Mouse (Mus musculus): ENCODE measurements around the gene Tbcd. TPM values are rescaled to one million over a fixed set of nuclear protein-coding genes. Genes with fewer than 3 reads are reported as not detected.

The Tbcd gene
- total and polyA plus RNA-seq, 2 experiments from 2014 or later, result 57.1 to 102 TPM

DNA sequence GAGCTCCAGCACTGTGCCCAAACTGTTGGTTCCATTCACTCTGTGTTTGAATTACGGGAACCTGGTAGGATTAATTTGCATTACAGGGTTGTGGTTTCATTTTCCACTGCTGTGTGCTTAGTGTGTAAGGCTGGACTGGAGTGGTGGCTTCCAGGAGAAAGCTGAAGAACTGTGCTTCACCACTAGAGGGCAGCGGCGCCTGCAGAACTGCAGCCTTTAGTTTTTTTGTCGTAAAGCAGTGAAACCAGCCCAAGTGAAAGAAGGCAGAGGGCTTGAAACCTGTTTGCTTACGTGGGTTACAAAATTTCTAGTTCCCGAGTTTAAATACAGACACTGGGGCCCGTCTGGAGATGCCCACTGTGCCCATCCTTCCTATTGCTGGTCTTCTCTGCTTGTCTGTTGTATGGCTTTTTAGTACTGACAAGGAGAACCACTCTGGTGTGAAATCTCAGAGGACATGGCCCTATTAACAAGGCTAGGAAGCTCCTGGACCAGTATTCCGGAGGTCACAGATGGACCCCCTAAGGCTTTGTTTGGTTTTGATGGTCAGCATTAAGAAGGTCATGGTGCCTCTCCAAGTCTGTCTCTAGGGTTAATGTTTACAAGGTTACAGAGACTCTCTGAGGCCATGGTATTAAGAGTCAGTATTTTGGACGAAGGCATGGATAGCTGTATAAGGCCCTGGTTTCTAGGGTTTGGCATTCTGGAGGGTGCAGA is 24.1 kb downstream of the Tbcd start:
- H3K4me1 ChIP-seq (ENCODE audit: insufficient read depth, low read length), result no peaks in the 10 kb centered on the region
- peak; percentile 49; the same call in 1 of the 2 replicates for ATAC-seq
- no peak overlapping the region for H3K27ac ChIP-seq
- H3K4me2 ChIP-seq (ENCODE audit: low read depth, low read length), result no peak overlapping the region
- WGBS, result 27% methylated on average over 9 of the region's 9 CpGs
- H3K36me3 ChIP-seq (ENCODE audit: insufficient read depth, low read length), result peaks cover 4% of the 10 kb centered on the region; the same call in 1 of the 2 replicates
- no peaks in the 10 kb centered on the region for H3K27me3 ChIP-seq (ENCODE audit: insufficient read depth, low read length)
- H3K9me3 ChIP-seq (ENCODE audit: low read length), result no peaks in the 10 kb centered on the region
- H3K4me3 ChIP-seq (ENCODE audit: low read length), result no peak overlapping the region
- H3K9ac ChIP-seq (replicated peaks; ENCODE audit: low read length), result no peak overlapping the region
- DNase-seq (ENCODE audit: low spot score), result peak; percentile 89
- TF ChIP-seq CTCF (IDR thresholded peaks at IDR 0.05; ENCODE audit: low read depth), result peak; percentile 96

DNA sequence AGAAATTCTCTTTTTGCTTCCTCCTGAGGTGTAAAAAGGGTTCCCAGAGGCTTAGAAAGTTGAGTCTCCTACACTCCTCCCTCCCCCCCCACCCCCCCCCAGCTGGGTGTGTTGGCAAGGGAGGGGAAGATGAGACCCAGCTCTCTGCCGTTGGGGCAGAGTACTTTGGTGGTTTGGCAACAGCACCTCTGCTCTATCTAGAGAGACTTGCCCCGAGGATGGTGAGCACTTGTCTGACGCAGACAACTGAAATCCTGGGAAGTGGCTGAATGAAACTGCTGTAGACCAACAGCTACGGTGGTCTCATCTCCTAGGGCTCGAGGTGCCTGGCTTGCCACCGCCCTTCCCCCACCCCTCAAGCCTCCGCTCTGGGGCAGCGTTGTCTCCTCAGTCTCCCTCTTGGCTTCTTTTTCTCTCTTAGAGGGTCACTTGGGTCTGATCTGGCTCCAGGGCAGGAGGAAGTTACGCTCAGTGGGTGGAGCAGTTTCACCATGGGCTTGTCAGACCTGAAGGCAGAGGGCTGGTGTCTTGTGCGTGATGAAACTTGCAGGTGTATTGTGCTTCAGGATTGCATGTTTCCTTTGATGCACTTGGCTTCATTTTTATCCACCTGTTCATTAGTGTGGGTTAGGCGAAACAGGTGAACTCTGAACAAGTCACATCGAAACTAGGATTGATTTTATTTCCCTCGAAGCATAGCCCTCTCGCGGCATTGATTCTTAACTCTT is 27.9 kb downstream of the Tbcd start:
- H3K9ac ChIP-seq (replicated peaks; ENCODE audit: low read length), result no peak overlapping the region
- no peak overlapping the region for H3K27ac ChIP-seq
- H3K36me3 ChIP-seq (ENCODE audit: insufficient read depth, low read length), result peaks cover 12% of the 10 kb centered on the region; the same call in 1 of the 2 replicates
- no peak for TF ChIP-seq CTCF (IDR thresholded peaks at IDR 0.05; ENCODE audit: low read depth)
- DNase-seq (ENCODE audit: low spot score) (no peak), ATAC-seq (no peak)
- WGBS, result 91% methylated on average over 15 of the region's 15 CpGs
- H3K27me3 ChIP-seq (ENCODE audit: insufficient read depth, low read length), result no peaks in the 10 kb centered on the region
- H3K4me3 ChIP-seq (ENCODE audit: low read length), result no peak overlapping the region
- H3K9me3 ChIP-seq (ENCODE audit: low read length), result no peaks in the 10 kb centered on the region
- no peaks in the 10 kb centered on the region for H3K4me1 ChIP-seq (ENCODE audit: insufficient read depth, low read length)
- H3K4me2 ChIP-seq (ENCODE audit: low read depth, low read length), result no peak overlapping the region

DNA sequence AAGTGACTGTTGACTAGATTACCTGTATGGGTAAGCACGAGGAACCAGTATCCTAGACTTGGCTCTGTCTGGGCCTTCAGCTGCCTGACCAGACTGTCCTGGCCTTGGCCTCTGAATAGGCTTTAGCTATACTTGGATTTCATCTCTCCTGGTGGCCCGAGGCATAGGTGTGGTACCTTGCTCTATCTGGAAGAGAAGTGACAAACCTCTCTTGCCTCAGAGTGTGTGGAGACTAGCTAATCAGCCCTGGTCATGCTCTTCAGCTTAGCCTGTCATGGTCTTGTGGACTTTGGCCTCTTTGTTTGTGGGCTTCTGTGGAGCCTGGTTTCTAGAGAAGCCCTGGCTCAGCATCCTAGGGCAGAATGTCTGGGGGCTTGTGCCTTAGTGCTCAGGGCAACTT is 29.4 kb downstream of the Tbcd start:
- Histone ChIP-seq H3K9ac (replicated peaks; ENCODE audit: low read length) (no peak overlapping the region), H3K27me3 (ENCODE audit: insufficient read depth, low read length) (no peaks in the 10 kb centered on the region), H3K27ac (no peak overlapping the region), H3K4me1 (ENCODE audit: insufficient read depth, low read length) (no peaks in the 10 kb centered on the region), H3K9me3 (ENCODE audit: low read length) (no peaks in the 10 kb centered on the region), H3K4me2 (ENCODE audit: low read depth, low read length) (no peak overlapping the region), H3K4me3 (ENCODE audit: low read length) (no peak overlapping the region), H3K36me3 (ENCODE audit: insufficient read depth, low read length) (peaks cover 12% of the 10 kb centered on the region; the same call in 1 of the 2 replicates)
- DNase-seq (ENCODE audit: low spot score) (no peak), ATAC-seq (no peak)
- TF ChIP-seq CTCF (IDR thresholded peaks at IDR 0.05; ENCODE audit: low read depth), result no peak
- 95% methylated on average over 2 of the region's 2 CpGs for WGBS

DNA sequence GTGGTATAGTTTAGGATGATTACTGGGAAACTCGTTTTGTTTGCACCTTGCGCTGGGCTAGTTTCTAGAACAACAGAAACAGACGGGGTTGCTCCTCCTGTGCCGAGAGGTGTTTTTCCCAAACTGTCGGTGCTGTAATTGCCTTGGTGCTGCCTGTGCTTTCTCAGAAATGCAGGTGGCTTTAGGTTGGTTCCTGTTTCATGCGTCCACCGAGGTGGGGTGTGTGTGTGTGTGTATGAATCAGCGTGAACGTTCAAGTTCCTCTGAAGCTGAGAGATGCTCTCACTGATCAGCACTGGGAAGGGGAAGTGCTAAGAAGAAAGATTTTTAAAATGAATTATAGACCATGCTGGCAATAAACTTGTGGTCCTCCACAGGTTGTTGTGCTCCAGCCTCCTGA is 34.1 kb downstream of the Tbcd start:
- no peak for TF ChIP-seq CTCF (IDR thresholded peaks at IDR 0.05; ENCODE audit: low read depth)
- ATAC-seq, result no peak
- peaks cover 8% of the 10 kb centered on the region; the same call in 1 of the 2 replicates for H3K36me3 ChIP-seq (ENCODE audit: insufficient read depth, low read length)

DNA sequence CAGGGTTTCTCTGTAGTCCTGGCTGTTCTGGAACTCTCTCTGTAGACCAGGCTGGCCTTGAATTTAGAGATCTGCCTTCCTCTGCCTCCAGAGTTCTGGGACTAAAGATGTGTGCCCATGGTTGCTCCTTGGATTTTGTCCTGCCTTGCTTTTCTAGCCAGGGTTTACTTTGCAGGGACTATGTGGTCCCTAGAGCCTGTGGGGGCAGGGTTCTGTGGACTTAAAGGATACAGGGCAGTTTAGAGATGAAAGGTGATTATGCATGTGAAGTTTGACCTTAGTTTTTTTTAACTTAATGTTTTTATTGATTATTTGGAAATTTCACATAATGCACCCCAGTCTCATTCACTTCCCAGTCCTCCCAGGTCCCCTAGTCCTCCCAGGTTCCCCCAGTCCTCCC is 38.9 kb downstream of the Tbcd start:
- no peaks in the 10 kb centered on the region for H3K27me3 ChIP-seq (ENCODE audit: insufficient read depth, low read length)
- TF ChIP-seq CTCF (IDR thresholded peaks at IDR 0.05; ENCODE audit: low read depth), result no peak
- H3K36me3 ChIP-seq (ENCODE audit: insufficient read depth, low read length), result no peaks in the 10 kb centered on the region
- no peak for ATAC-seq
- DNase-seq (ENCODE audit: low spot score), result no peak
- H3K9ac ChIP-seq (replicated peaks; ENCODE audit: low read length), result no peak overlapping the region
- H3K4me3 ChIP-seq (ENCODE audit: low read length), result no peak overlapping the region
- no peaks in the 10 kb centered on the region for H3K9me3 ChIP-seq (ENCODE audit: low read length)
- no peak overlapping the region for H3K4me2 ChIP-seq (ENCODE audit: low read depth, low read length)
- no peak overlapping the region for H3K27ac ChIP-seq
- H3K4me1 ChIP-seq (ENCODE audit: insufficient read depth, low read length), result no peaks in the 10 kb centered on the region

More for the DNA sequence above, 34.1 kb downstream of the Tbcd start:
- no peaks in the 10 kb centered on the region for H3K9me3 ChIP-seq (ENCODE audit: low read length)
- DNase-seq (ENCODE audit: low spot score), result no peak
- H3K27me3 ChIP-seq (ENCODE audit: insufficient read depth, low read length), result no peaks in the 10 kb centered on the region
- no peak overlapping the region for H3K27ac ChIP-seq
- no peak overlapping the region for H3K4me3 ChIP-seq (ENCODE audit: low read length)
- 92% methylated on average over 9 of the region's 9 CpGs for WGBS
- no peaks in the 10 kb centered on the region for H3K4me1 ChIP-seq (ENCODE audit: insufficient read depth, low read length)
- H3K4me2 ChIP-seq (ENCODE audit: low read depth, low read length), result no peak overlapping the region
- H3K9ac ChIP-seq (replicated peaks; ENCODE audit: low read length), result no peak overlapping the region

DNA sequence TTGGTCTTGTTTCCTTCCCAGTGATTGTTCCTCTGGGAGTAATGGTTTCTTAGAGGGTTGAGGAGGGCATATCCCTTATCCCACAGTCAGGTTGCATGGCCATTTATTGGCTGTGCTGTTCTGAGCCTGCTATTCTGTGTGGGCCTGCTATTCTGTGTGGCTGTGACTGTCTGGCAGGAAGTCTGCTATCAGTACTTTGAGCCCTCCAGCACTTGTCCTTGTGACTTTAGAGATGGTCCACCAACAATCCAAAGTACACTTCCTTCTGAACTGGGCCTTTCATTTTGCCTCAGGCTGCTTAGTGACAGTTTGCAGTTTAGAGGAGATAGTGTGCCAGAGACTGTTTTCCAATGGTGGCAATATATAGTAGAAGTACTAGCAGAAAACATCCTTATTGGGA is 48.8 kb downstream of the Tbcd start:
- no peak for TF ChIP-seq CTCF (IDR thresholded peaks at IDR 0.05; ENCODE audit: low read depth)
- Histone ChIP-seq H3K36me3 (ENCODE audit: insufficient read depth, low read length) (peaks cover 28% of the 10 kb centered on the region; the same call in 1 of the 2 replicates), H3K4me2 (ENCODE audit: low read depth, low read length) (no peak overlapping the region), H3K27ac (no peak overlapping the region), H3K4me3 (ENCODE audit: low read length) (no peak overlapping the region), H3K9me3 (ENCODE audit: low read length) (no peaks in the 10 kb centered on the region), H3K9ac (replicated peaks; ENCODE audit: low read length) (no peak overlapping the region), H3K27me3 (ENCODE audit: insufficient read depth, low read length) (no peaks in the 10 kb centered on the region), H3K4me1 (ENCODE audit: insufficient read depth, low read length) (no peaks in the 10 kb centered on the region)
- DNase-seq (ENCODE audit: low spot score) (no peak), ATAC-seq (no peak)

DNA sequence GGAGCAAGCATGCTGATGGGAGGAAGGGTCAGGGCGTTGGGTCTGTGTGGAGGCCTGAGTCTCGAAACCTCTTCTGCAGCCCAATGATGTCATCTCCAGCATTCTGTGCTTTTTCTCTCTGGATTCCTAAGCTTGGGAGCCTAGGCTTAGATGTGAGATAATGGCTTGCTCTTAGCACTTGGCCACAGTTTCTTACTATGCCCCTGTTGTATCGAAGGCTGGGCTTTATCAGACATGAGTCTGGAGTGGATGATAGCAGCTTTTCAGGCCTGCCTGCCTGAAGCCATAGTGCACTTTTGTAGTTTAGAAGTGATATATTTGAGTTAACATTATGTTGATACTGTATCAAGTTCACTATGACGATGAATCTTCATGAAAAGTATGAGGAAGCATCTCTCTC is 49.8 kb downstream of the Tbcd start:
- DNase-seq (ENCODE audit: low spot score) (no peak), ATAC-seq (no peak)
- H3K9me3 ChIP-seq (ENCODE audit: low read length), result no peaks in the 10 kb centered on the region
- H3K27ac ChIP-seq, result no peak overlapping the region
- no peaks in the 10 kb centered on the region for H3K4me1 ChIP-seq (ENCODE audit: insufficient read depth, low read length)
- TF ChIP-seq CTCF (IDR thresholded peaks at IDR 0.05; ENCODE audit: low read depth), result no peak
- H3K9ac ChIP-seq (replicated peaks; ENCODE audit: low read length), result no peak overlapping the region
- 94% methylated on average over 4 of the region's 4 CpGs for WGBS
- H3K4me3 ChIP-seq (ENCODE audit: low read length), result no peak overlapping the region
- H3K4me2 ChIP-seq (ENCODE audit: low read depth, low read length), result no peak overlapping the region
- peaks cover 36% of the 10 kb centered on the region; the same call in 1 of the 2 replicates for H3K36me3 ChIP-seq (ENCODE audit: insufficient read depth, low read length)
- H3K27me3 ChIP-seq (ENCODE audit: insufficient read depth, low read length), result no peaks in the 10 kb centered on the region

Measured in hindbrain, postnatal 0 days (tissue).